ENCODE assay signal across 24 mouse cellular contexts in the genomic region with DNA sequence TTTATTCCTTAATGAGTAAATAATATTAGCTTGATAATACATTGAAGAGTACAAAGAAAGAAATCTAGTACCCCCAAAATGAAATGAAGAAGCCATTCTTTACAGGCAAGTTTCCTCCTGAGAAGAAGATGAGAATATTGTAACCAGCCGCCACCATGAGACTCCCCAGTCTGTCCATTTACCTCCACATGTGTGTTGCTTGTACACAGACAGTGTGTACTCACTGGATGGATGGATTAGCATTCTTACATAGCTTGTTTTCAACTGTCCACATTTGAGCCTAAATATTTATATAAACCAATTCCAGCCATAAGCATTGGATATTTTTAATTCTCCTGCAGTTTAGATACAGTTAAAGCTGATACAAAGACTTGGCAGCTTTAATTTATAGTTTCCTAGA.
DNase-seq lines count a peak whose midpoint lies in the region; ATAC-seq and TF ChIP-seq lines count a peak whose summit lies in the region.
"Had no signal": no experiment of that assay in that cellular context is flagged by ENCODE, and none has a peak within 500 bp of the region (broad histone marks: within the 10 kb centered on the region; RNA-seq: fewer than 3 reads in every experiment).

No protein-coding gene starts in this region.

- no peaks in the 10 kb centered on the region for H3K36me3 ChIP-seq in intestine, embryonic 15.5 days
- no peaks in the 10 kb centered on the region for H3K36me3 ChIP-seq in intestine, postnatal 0 days (ENCODE audit: control insufficient read depth, insufficient read depth)
- no peaks in the 10 kb centered on the region for H3K36me3 ChIP-seq in lung, embryonic 15.5 days
- no peaks in the 10 kb centered on the region for H3K36me3 ChIP-seq in stomach, embryonic 16.5 days (ENCODE audit: control insufficient read depth, insufficient read depth, low read length)
- no peaks in the 10 kb centered on the region for H3K36me3 ChIP-seq in stomach, postnatal 0 days (ENCODE audit: control insufficient read depth, insufficient read depth, low read length)
- H3K36me3 ChIP-seq: embryonic facial prominence, embryonic 10.5 days; embryonic facial prominence, embryonic 12.5 days; forebrain, embryonic 15.5 days; G1E had no signal

- no peak for TF ChIP-seq EP300 in stomach, postnatal 0 days (optimal IDR thresholded peaks at IDR 0.05)

- no peaks in the 10 kb centered on the region for H3K27me3 ChIP-seq in intestine, embryonic 15.5 days (replicated peaks)
- no peaks in the 10 kb centered on the region for H3K27me3 ChIP-seq in intestine, postnatal 0 days (replicated peaks; ENCODE audit: control insufficient read depth, insufficient read depth, low read length)
- no peaks in the 10 kb centered on the region for H3K27me3 ChIP-seq in lung, embryonic 15.5 days
- H3K27me3 ChIP-seq in stomach, embryonic 16.5 days (ENCODE audit: control insufficient read depth, insufficient read depth, low read length), result no peaks in the 10 kb centered on the region
- no peaks in the 10 kb centered on the region for H3K27me3 ChIP-seq in stomach, postnatal 0 days (ENCODE audit: control insufficient read depth, insufficient read depth, low read length)
- H3K27me3 ChIP-seq: CH12.LX; embryonic facial prominence, embryonic 12.5 days; forebrain, embryonic 13.5 days; forebrain, embryonic 15.5 days; Patski had no signal

- no peaks in the 10 kb centered on the region for H3K9me3 ChIP-seq in intestine, embryonic 15.5 days
- no peaks in the 10 kb centered on the region for H3K9me3 ChIP-seq in intestine, postnatal 0 days (ENCODE audit: control insufficient read depth)
- no peaks in the 10 kb centered on the region for H3K9me3 ChIP-seq in lung, embryonic 15.5 days
- no peaks in the 10 kb centered on the region for H3K9me3 ChIP-seq in stomach, embryonic 16.5 days (replicated peaks; ENCODE audit: control insufficient read depth, low read length)
- H3K9me3 ChIP-seq in stomach, postnatal 0 days (ENCODE audit: control insufficient read depth, low read length), result no peaks in the 10 kb centered on the region
- H3K9me3 ChIP-seq: embryonic facial prominence, embryonic 10.5 days; embryonic facial prominence, embryonic 12.5 days; forebrain, embryonic 13.5 days; forebrain, embryonic 15.5 days; G1E had no signal

- no peak for DNase-seq in lung, postnatal 25 days (ENCODE audit: low spot score)
- no peak for DNase-seq in stomach, postnatal 0 days (ENCODE audit: low spot score)
- DNase-seq: adrenal gland, adult 8-10 months; adrenal gland, postnatal 14 days; adrenal gland, postnatal 36 days; B cell, adult 2 months; cerebellum, adult 11-12 months; cerebellum, adult 2 months; cerebellum, adult 9-10 months; cerebellum, postnatal 10 days; cerebellum, postnatal 25 days had no signal

- H3K4me1 ChIP-seq in intestine, embryonic 15.5 days (replicated peaks), result no peaks in the 10 kb centered on the region
- no peaks in the 10 kb centered on the region for H3K4me1 ChIP-seq in intestine, postnatal 0 days (replicated peaks; ENCODE audit: control insufficient read depth, insufficient read depth, low read length)
- H3K4me1 ChIP-seq in lung, embryonic 15.5 days, result peaks cover 27% of the 10 kb centered on the region
- H3K4me1 ChIP-seq in stomach, embryonic 16.5 days (ENCODE audit: control insufficient read depth, insufficient read depth, low read length), result no peaks in the 10 kb centered on the region; the same call in 1 of the 2 replicates
- H3K4me1 ChIP-seq in stomach, postnatal 0 days (replicated peaks; ENCODE audit: control insufficient read depth, insufficient read depth), result no peaks in the 10 kb centered on the region
- H3K4me1 ChIP-seq: embryonic facial prominence, embryonic 12.5 days; forebrain, embryonic 13.5 days; forebrain, embryonic 15.5 days had no signal

- H3K4me3 ChIP-seq in intestine, embryonic 15.5 days (replicated peaks), result no peak overlapping the region
- no peak overlapping the region for H3K4me3 ChIP-seq in intestine, postnatal 0 days (ENCODE audit: low read depth, low read length)
- no peak overlapping the region for H3K4me3 ChIP-seq in lung, embryonic 15.5 days
- no peak overlapping the region for H3K4me3 ChIP-seq in stomach, embryonic 16.5 days (replicated peaks; ENCODE audit: low read length)
- H3K4me3 ChIP-seq in stomach, postnatal 0 days (ENCODE audit: low read depth, low read length), result no peak overlapping the region
- H3K4me3 ChIP-seq: embryonic facial prominence, embryonic 10.5 days; embryonic facial prominence, embryonic 12.5 days; forebrain, embryonic 13.5 days; forebrain, embryonic 15.5 days had no signal

- no peak overlapping the region for H3K9ac ChIP-seq in intestine, embryonic 15.5 days
- no peak overlapping the region for H3K9ac ChIP-seq in intestine, postnatal 0 days (ENCODE audit: low read depth, low read length)
- no peak overlapping the region for H3K9ac ChIP-seq in lung, embryonic 15.5 days
- H3K9ac ChIP-seq in stomach, embryonic 16.5 days (ENCODE audit: low read length), result no peak overlapping the region
- H3K9ac ChIP-seq in stomach, postnatal 0 days (ENCODE audit: low read length), result no peak overlapping the region
- H3K9ac ChIP-seq: embryonic facial prominence, embryonic 12.5 days; forebrain, embryonic 13.5 days; forebrain, embryonic 15.5 days had no signal

- 77% methylated on average over 1 of the region's 1 CpGs for WGBS in intestine, embryonic 15.5 days
- 82% methylated on average over 1 of the region's 1 CpGs for WGBS in intestine, postnatal 0 days
- 75% methylated on average over 1 of the region's 1 CpGs for WGBS in lung, embryonic 15.5 days
- 70% methylated on average over 1 of the region's 1 CpGs for WGBS in stomach, embryonic 16.5 days
- 72% methylated on average over 1 of the region's 1 CpGs for WGBS in stomach, postnatal 0 days

- no peak for TF ChIP-seq CTCF in intestine, postnatal 0 days (IDR thresholded peaks at IDR 0.05; ENCODE audit: low read depth)
- TF ChIP-seq CTCF in stomach, postnatal 0 days (IDR thresholded peaks at IDR 0.05; ENCODE audit: low read depth), result no peak

- no peak overlapping the region for H3K4me2 ChIP-seq in intestine, embryonic 15.5 days (replicated peaks)
- H3K4me2 ChIP-seq in intestine, postnatal 0 days (replicated peaks; ENCODE audit: low read depth), result no peak overlapping the region
- H3K4me2 ChIP-seq in lung, embryonic 15.5 days, result no peak overlapping the region
- no peak overlapping the region for H3K4me2 ChIP-seq in stomach, embryonic 16.5 days (ENCODE audit: low read depth, low read length)
- no peak overlapping the region for H3K4me2 ChIP-seq in stomach, postnatal 0 days (replicated peaks; ENCODE audit: low read depth)
- H3K4me2 ChIP-seq: embryonic facial prominence, embryonic 12.5 days; forebrain, embryonic 13.5 days; forebrain, embryonic 15.5 days had no signal

- no peak overlapping the region for H3K27ac ChIP-seq in intestine, embryonic 15.5 days
- H3K27ac ChIP-seq in intestine, postnatal 0 days (ENCODE audit: low read depth, low read length), result no peak overlapping the region
- H3K27ac ChIP-seq in lung, embryonic 15.5 days, result peak overlapping the region; percentile 59; the same call in 1 of the 2 replicates
- no peak overlapping the region for H3K27ac ChIP-seq in stomach, embryonic 16.5 days (ENCODE audit: low read length)
- H3K27ac ChIP-seq in stomach, postnatal 0 days (replicated peaks), result no peak overlapping the region
- H3K27ac ChIP-seq: embryonic facial prominence, embryonic 10.5 days; embryonic facial prominence, embryonic 12.5 days; forebrain, embryonic 13.5 days; forebrain, embryonic 15.5 days had no signal

- ATAC-seq in intestine, embryonic 15.5 days, result peak; percentile 59; the same call in 1 of the 2 replicates
- ATAC-seq in intestine, postnatal 0 days, result no peak
- 0 out of 2 replicates have a peak, but pooled peaks have one; percentile 51 for ATAC-seq in lung, embryonic 15.5 days (ENCODE audit: borderline replicate concordance, extremely low read depth, low FRiP score, low TSS enrichment)
- peak; percentile 29; the same call in 1 of the 2 replicates for ATAC-seq in stomach, embryonic 16.5 days (ENCODE audit: insufficient read depth, low FRiP score)
- ATAC-seq in stomach, postnatal 0 days (ENCODE audit: low FRiP score, low TSS enrichment), result no peak
- ATAC-seq: activated CD4-positive, CD25-positive, alpha-beta regulatory T cell, adult 4 months; CD4-positive, CD25-positive, alpha-beta regulatory T cell, adult 4 months; forebrain, embryonic 13.5 days; forebrain, embryonic 15.5 days; Patski had no signal

Comparison
In these comparisons a context has a peak if more than half of its experiments do, and no peak if none do; other contexts are left out.
1. ATAC-seq: peak in intestine, embryonic 15.5 days (single experiment), lung, embryonic 15.5 days (single experiment) and stomach, embryonic 16.5 days (single experiment); none in intestine, postnatal 0 days (single experiment) and stomach, postnatal 0 days (single experiment).